Mouse (Mus musculus) ES-Bruce4 (cell line): ENCODE results near the gene Cabp4. TPM values are rescaled to one million over a fixed set of nuclear protein-coding genes. Genes with fewer than 3 reads are reported as not detected.

Experiments used
- H3K27ac ChIP-seq: 2 replicates; pipeline ENCODE4 v1.5.1; 2012; ENCODE audit warnings: low read length, inconsistent platforms; ENCODE audit not compliant: insufficient read depth
- H3K27me3 ChIP-seq: 2 replicates; pipeline ENCODE4 v1.6.1; 2012; ENCODE audit warnings: mild to moderate bottlenecking, low read length, inconsistent platforms; ENCODE audit not compliant: control insufficient read depth, poor library complexity, insufficient read depth, severe bottlenecking
- H3K36me3 ChIP-seq: 2 replicates; pipeline ENCODE4 v1.6.1; 2012; ENCODE audit warnings: inconsistent platforms, mild to moderate bottlenecking, low read length, moderate library complexity; ENCODE audit not compliant: control insufficient read depth, poor library complexity, insufficient read depth, severe bottlenecking
- H3K4me1 ChIP-seq: one replicate; pipeline ENCODE4 v1.8.1; 2011; ENCODE audit warnings: low read length; ENCODE audit not compliant: control insufficient read depth, insufficient read depth
- H3K4me3 ChIP-seq: 2 replicates; pipeline ENCODE4 v1.5.1; 2011; ENCODE audit warnings: low read depth, mild to moderate bottlenecking, low read length
- H3K9ac ChIP-seq: 2 replicates; pipeline ENCODE4 v1.6.1; 2012; ENCODE audit warnings: low read depth, mild to moderate bottlenecking, inconsistent platforms; ENCODE audit not compliant: poor library complexity, severe bottlenecking
- H3K9me3 ChIP-seq: replicated peaks from 2 replicates; pipeline ENCODE4 v1.6.1; 2012; ENCODE audit warnings: mild to moderate bottlenecking, low read length, inconsistent platforms; ENCODE audit not compliant: control insufficient read depth, poor library complexity, insufficient read depth, severe bottlenecking
- CTCF ChIP-seq: IDR thresholded peaks from one replicate; pipeline ENCODE4 v1.8.1; 2011; ENCODE audit warnings: low read depth, low read length
- EP300 ChIP-seq: IDR thresholded peaks from 2 replicates; pipeline ENCODE4 v1.6.1; 2011; ENCODE audit warnings: low read depth, low read length; ENCODE audit not compliant: insufficient read depth
- POLR2A ChIP-seq: IDR thresholded peaks from one replicate; pipeline ENCODE4 v1.8.1; 2011; ENCODE audit warnings: low read length; ENCODE audit not compliant: insufficient read depth
- polyA plus RNA-seq: library from polyadenylated mRNA; stranded (reverse); fragments of >200 nt; gene quantifications from 2 replicates; pipeline ENCODE4 v1.2.4, GENCODE M21; 2011; ENCODE audit warnings: low read depth; ENCODE audit not compliant: missing spikeins, insufficient read depth, insufficient read length

Cabp4 gene
- polyA plus RNA-seq, 1 experiment = not detected

GRCm38 (mm10) chr19:4145936-4146335 lies 2.1 kb upstream of the Cabp4 start:
- Histone ChIP-seq H3K4me1 (peaks cover 2% of the 10 kb centered on the region), H3K9me3 (no peaks in the 10 kb centered on the region), H3K27ac (no peak overlapping the region), H3K27me3 (no peaks in the 10 kb centered on the region), H3K9ac (no peak overlapping the region), H3K4me3 (no peak overlapping the region), H3K36me3 (0 out of 2 replicates have a peak, but pooled peaks cover 2% of the 10 kb centered on the region)
- no peak for TF ChIP-seq POLR2A
- TF ChIP-seq CTCF = no peak
- no peak for TF ChIP-seq EP300

- no peak overlapping the region for H3K9ac ChIP-seq
- H3K9me3 ChIP-seq = no peaks in the 10 kb centered on the region
- H3K27me3 ChIP-seq = no peaks in the 10 kb centered on the region
- TF ChIP-seq EP300 (no peak), CTCF (no peak), POLR2A (no peak)
- H3K36me3 ChIP-seq = no peaks in the 10 kb centered on the region
- H3K27ac ChIP-seq = no peak overlapping the region
- H3K4me1 ChIP-seq = peaks cover 2% of the 10 kb centered on the region
- no peak overlapping the region for H3K4me3 ChIP-seq
Measured at GRCm38 (mm10) chr19:4144550-4145498, 991 bp upstream of the Cabp4 start.

- Histone ChIP-seq H3K4me3 (no peak overlapping the region), H3K9ac (no peak overlapping the region), H3K9me3 (no peaks in the 10 kb centered on the region), H3K27ac (no peak overlapping the region), H3K4me1 (no peaks in the 10 kb centered on the region), H3K36me3 (no peaks in the 10 kb centered on the region), H3K27me3 (no peaks in the 10 kb centered on the region)
- TF ChIP-seq EP300 (no peak), CTCF (no peak), POLR2A (no peak)
Measured at GRCm38 (mm10) chr19:4142416-4143173, 1.2 kb downstream of the Cabp4 start.

- Histone ChIP-seq H3K4me3 (no peak overlapping the region), H3K36me3 (no peaks in the 10 kb centered on the region), H3K9me3 (no peaks in the 10 kb centered on the region), H3K9ac (no peak overlapping the region), H3K27me3 (no peaks in the 10 kb centered on the region), H3K4me1 (peaks cover 4% of the 10 kb centered on the region), H3K27ac (no peak overlapping the region)
- TF ChIP-seq POLR2A = no peak
Measured at GRCm38 (mm10) chr19:4140147-4140546, 3.7 kb downstream of the Cabp4 start.

- no peaks in the 10 kb centered on the region for H3K27me3 ChIP-seq
- H3K36me3 ChIP-seq = no peaks in the 10 kb centered on the region
- TF ChIP-seq POLR2A (no peak), CTCF (no peak), EP300 (no peak)
- H3K9me3 ChIP-seq = no peaks in the 10 kb centered on the region
- H3K4me3 ChIP-seq = no peak within 1 kb of the TSS
- H3K9ac ChIP-seq = no peak within 1 kb of the TSS
- H3K27ac ChIP-seq = no peak within 1 kb of the TSS
- H3K4me1 ChIP-seq = peaks cover 4% of the 10 kb centered on the region
Measured at GRCm38 (mm10) chr19:4139446-4139845, 4.4 kb downstream of the Cabp4 start, which contains the start of gene Gpr152. Gpr152 (plus strand) TSS chr19:4139787.

- Histone ChIP-seq H3K36me3 (no peaks in the 10 kb centered on the region), H3K27me3 (no peaks in the 10 kb centered on the region), H3K4me1 (peaks cover 4% of the 10 kb centered on the region), H3K4me3 (no peak overlapping the region), H3K27ac (no peak overlapping the region), H3K9ac (no peak overlapping the region), H3K9me3 (no peaks in the 10 kb centered on the region)
- TF ChIP-seq POLR2A (no peak), EP300 (no peak), CTCF (no peak)
Measured at GRCm38 (mm10) chr19:4137913-4138312, 5.9 kb downstream of the Cabp4 start.
